Mouse (Mus musculus) brown adipose tissue, adult 24 weeks (tissue): ENCODE results near the gene Tmem151a. TPM values are rescaled to one million over a fixed set of nuclear protein-coding genes. Genes with fewer than 3 reads are reported as not detected.

ENCODE experiments used
- H3K27ac ChIP-seq: fragments of 200-500 bp; replicated peaks from 2 replicates; pipeline ENCODE4 v1.5.1; 2012; ENCODE audit warnings: low read depth, mild to moderate bottlenecking, low read length
- H3K4me1 ChIP-seq: fragments of 200-500 bp; 2 replicates; pipeline ENCODE4 v1.6.1; 2012; ENCODE audit warnings: low read length, mixed read lengths; ENCODE audit not compliant: control insufficient read depth, insufficient read depth, insufficient read length
- H3K4me3 ChIP-seq: fragments of 200-500 bp; 2 replicates; pipeline ENCODE4 v1.5.1; 2012; ENCODE audit warnings: low read depth, mild to moderate bottlenecking, low read length, moderate library complexity; ENCODE audit not compliant: insufficient read depth
- polyA plus RNA-seq: library from polyadenylated mRNA; stranded (reverse); fragments of >200 nt; gene quantifications from 2 replicates; pipeline ENCODE4 v1.2.4, GENCODE M21; 2012; ENCODE audit not compliant: missing spikeins, insufficient read depth, insufficient read length

The Tmem151a gene
- not detected in 2 replicates for polyA plus RNA-seq

- peak within 1 kb of the TSS; percentile 56 for H3K4me3 ChIP-seq
- H3K27ac ChIP-seq, result no peak within 1 kb of the TSS
Measured at GRCm38 (mm10) chr19:5085145-5085863, at the start of gene Tmem151a. Tmem151a (minus strand) TSS chr19:5085531.

GRCm38 (mm10) chr19:5131237-5131636 lies 45.9 kb upstream of the Tmem151a start:
- Histone ChIP-seq H3K4me3 (no peak overlapping the region), H3K27ac (no peak overlapping the region), H3K4me1 (no peaks in the 10 kb centered on the region)

More at GRCm38 (mm10) chr19:5085145-5085863, at the start of gene Tmem151a:
- peaks cover 6% of the 10 kb centered on the region; the same call in 1 of the 2 replicates for H3K4me1 ChIP-seq

- Histone ChIP-seq H3K4me1 (no peaks in the 10 kb centered on the region), H3K4me3 (no peak overlapping the region), H3K27ac (no peak overlapping the region)
Measured at GRCm38 (mm10) chr19:5129770-5130169, 44.4 kb upstream of the Tmem151a start.

- H3K4me1 ChIP-seq, result no peaks in the 10 kb centered on the region
- H3K4me3 ChIP-seq, result no peak overlapping the region
- H3K27ac ChIP-seq, result no peak overlapping the region
Measured at GRCm38 (mm10) chr19:5124055-5124614, 38.8 kb upstream of the Tmem151a start.

GRCm38 (mm10) chr19:5123241-5123640 lies 37.9 kb upstream of the Tmem151a start:
- no peak overlapping the region for H3K4me3 ChIP-seq
- H3K4me1 ChIP-seq, result no peaks in the 10 kb centered on the region
- H3K27ac ChIP-seq, result no peak overlapping the region

GRCm38 (mm10) chr19:5122492-5122891 lies 37.2 kb upstream of the Tmem151a start:
- Histone ChIP-seq H3K27ac (no peak overlapping the region), H3K4me1 (no peaks in the 10 kb centered on the region), H3K4me3 (no peak overlapping the region)

GRCm38 (mm10) chr19:5118384-5118698 lies 33.0 kb upstream of the Tmem151a start, which contains the start of gene Klc2:
Klc2 (minus strand) TSS chr19:5118560.
- peak within 1 kb of the TSS; percentile 74 for H3K4me3 ChIP-seq
- H3K4me1 ChIP-seq, result peaks cover 3% of the 10 kb centered on the region; the same call in 1 of the 2 replicates
- H3K27ac ChIP-seq, result no peak within 1 kb of the TSS

GRCm38 (mm10) chr19:5117494-5118383 lies 32.4 kb upstream of the Tmem151a start:
- H3K27ac ChIP-seq, result no peak overlapping the region
- peak overlapping the region; percentile 74 for H3K4me3 ChIP-seq
- H3K4me1 ChIP-seq, result peaks cover 3% of the 10 kb centered on the region; the same call in 1 of the 2 replicates

- Histone ChIP-seq H3K27ac (no peak overlapping the region), H3K4me1 (peaks cover 3% of the 10 kb centered on the region; the same call in 1 of the 2 replicates), H3K4me3 (no peak overlapping the region)
Measured at GRCm38 (mm10) chr19:5113783-5114182, 28.5 kb upstream of the Tmem151a start.

- 0 out of 2 replicates have a peak, but pooled peaks cover 5% of the 10 kb centered on the region for H3K4me1 ChIP-seq
- no peak overlapping the region for H3K4me3 ChIP-seq
- H3K27ac ChIP-seq, result no peak overlapping the region
Measured at GRCm38 (mm10) chr19:5109659-5110453, 24.5 kb upstream of the Tmem151a start.

- Histone ChIP-seq H3K4me1 (0 out of 2 replicates have a peak, but pooled peaks cover 5% of the 10 kb centered on the region), H3K27ac (no peak overlapping the region), H3K4me3 (no peak overlapping the region)
Measured at GRCm38 (mm10) chr19:5108702-5109101, 23.4 kb upstream of the Tmem151a start.

- Histone ChIP-seq H3K27ac (no peak overlapping the region), H3K4me1 (0 out of 2 replicates have a peak, but pooled peaks cover 5% of the 10 kb centered on the region)
Measured at GRCm38 (mm10) chr19:5108271-5108575, 22.9 kb upstream of the Tmem151a start.

GRCm38 (mm10) chr19:5107556-5108270 lies 22.4 kb upstream of the Tmem151a start:
- Histone ChIP-seq H3K27ac (no peak overlapping the region), H3K4me1 (0 out of 2 replicates have a peak, but pooled peaks cover 5% of the 10 kb centered on the region), H3K4me3 (no peak overlapping the region)

More at GRCm38 (mm10) chr19:5108271-5108575, 22.9 kb upstream of the Tmem151a start:
- H3K4me3 ChIP-seq, result no peak overlapping the region

GRCm38 (mm10) chr19:5106731-5107191 lies 21.4 kb upstream of the Tmem151a start, which contains the start of gene Rab1b:
Rab1b (minus strand) TSS chr19:5107072.
- Histone ChIP-seq H3K4me1 (0 out of 2 replicates have a peak, but pooled peaks cover 5% of the 10 kb centered on the region), H3K27ac (peak within 1 kb of the TSS; percentile 97), H3K4me3 (peak within 1 kb of the TSS; percentile 93)
